Mouse (Mus musculus) C2C12 (cell line): ENCODE measurements around the gene Afdn.

ENCODE experiments used
- CTCF ChIP-seq: IDR thresholded peaks from one replicate; pipeline ENCODE4 v1.5.1; 2011; ENCODE audit not compliant: control insufficient read depth, insufficient read depth, insufficient read length
- MAX ChIP-seq: IDR thresholded peaks from one replicate; pipeline ENCODE4 v1.6.1; 2011; ENCODE audit warnings: mild to moderate bottlenecking, control low read depth
- MYOD1 ChIP-seq: IDR thresholded peaks from one replicate; pipeline ENCODE4 v1.6.1; 2011; ENCODE audit warnings: low read depth; ENCODE audit not compliant: control insufficient read depth, insufficient read length
- MYOG ChIP-seq: IDR thresholded peaks from one replicate; pipeline ENCODE4 v1.6.1; 2011; ENCODE audit not compliant: control insufficient read depth, insufficient read length; ENCODE audit errors: extremely low read depth
- USF1 ChIP-seq: IDR thresholded peaks from one replicate; pipeline ENCODE4 v1.6.1; 2011; ENCODE audit warnings: low read depth, mild to moderate bottlenecking, control low read depth, moderate library complexity

GRCm38 (mm10) chr17:13890932-13891331, 130.6 kb downstream of the Afdn start:
- no peak for TF ChIP-seq CTCF
- TF ChIP-seq MYOG = no peak
- no peak for TF ChIP-seq MAX
- TF ChIP-seq USF1 = no peak
- TF ChIP-seq MYOD1 = no peak
